Mouse (Mus musculus) inflammation-experienced regulatory T-cells, adult 6 months (primary cell): ENCODE measurements around the gene Sik1. TPM values are rescaled to one million over a fixed set of nuclear protein-coding genes. Genes with fewer than 3 reads are reported as not detected.
A peak's percentile ranks its signal among the peaks of the same experiment; 100 is the strongest.

Experiments used
- ATAC-seq: one replicate; pipeline ENCODE4 v1.8.0; 2017
- polyA plus RNA-seq, 3 experiments: library from polyadenylated mRNA; unstranded; fragments of 100-300 nt; shearing (Covaris generic); gene quantifications; one replicate each; pipeline ENCODE4 v1.2.1; 2017

Sik1 gene
- polyA plus RNA-seq, 3 experiments from 2014 or later, result 2.5 to 3.8 (median 2.7) TPM

DNA sequence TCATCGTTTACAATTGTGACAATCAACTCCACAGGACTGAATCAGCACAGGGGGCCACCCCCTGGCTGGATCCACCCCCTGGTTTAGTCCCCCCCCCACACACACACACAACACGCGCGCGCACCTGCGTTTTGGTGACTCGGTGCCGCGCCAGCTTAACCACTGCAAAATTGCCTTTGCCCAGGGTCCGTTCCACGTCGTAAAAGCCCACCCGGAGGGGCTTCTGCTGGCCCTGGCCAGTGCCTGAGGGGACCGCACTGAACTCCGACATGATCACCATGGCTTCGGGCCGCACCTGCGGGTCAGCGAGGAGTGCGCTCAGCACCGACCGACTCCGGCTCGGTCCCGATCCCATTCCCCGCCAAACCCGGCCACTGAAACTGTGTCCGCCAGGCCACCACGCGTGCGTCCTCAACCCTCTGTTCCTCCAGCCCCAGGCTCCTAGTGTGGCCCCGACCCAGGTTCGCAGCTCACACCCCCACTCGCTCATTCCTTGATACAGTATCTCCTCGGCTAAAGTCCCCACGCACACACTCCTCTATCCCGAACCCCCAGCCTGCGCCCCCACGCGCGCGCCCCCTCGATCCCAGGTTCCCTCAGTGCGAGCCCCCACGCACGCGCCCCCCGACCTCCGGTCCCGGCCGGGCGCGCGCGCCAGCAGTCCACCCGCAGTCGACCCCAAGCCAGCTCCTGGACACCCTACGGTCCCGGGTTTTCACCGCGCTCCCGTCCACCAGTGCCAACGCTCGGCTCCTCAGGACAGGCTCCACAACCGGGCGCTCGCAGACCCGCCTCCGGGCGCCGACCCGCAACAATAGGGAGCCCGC is 621 bp downstream of the Sik1 start:
- peak; percentile 41 for ATAC-seq

- ATAC-seq, result no peak
Observed at GRCm38 (mm10) chr17:31853448-31854188, 2.0 kb downstream of the Sik1 start.

- no peak for ATAC-seq
Observed at GRCm38 (mm10) chr17:31852782-31853447, 2.7 kb downstream of the Sik1 start.

DNA sequence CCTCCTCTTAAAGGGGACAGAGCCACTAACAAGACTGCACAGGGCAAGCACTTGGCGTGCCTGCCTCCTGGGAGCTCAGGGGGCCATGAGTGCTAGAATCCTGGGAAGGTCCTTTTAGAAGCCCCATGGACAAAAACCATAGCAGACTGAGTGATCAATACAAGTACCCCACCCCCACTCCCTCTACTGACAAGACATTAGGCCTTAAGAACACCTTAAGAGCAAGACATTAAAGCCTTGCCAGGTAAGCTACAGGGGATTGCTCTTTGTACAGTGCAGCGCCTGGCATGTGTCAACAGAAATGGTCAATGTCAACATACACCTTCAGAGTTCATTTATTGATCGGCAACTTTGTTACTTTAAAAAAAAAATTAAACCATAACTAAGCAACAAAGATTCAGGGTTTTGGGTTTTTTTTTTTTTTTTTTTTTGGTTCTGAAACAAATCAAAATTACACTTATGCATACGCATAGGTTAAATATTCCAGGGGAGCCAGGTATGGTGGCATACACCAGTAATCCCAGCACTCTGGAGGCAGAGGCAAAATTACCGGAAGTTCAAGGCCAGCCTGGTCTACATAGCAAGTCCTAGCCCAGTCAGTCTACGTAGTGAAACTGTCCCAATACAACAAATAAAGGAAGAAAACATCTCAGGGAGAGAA is 3.7 kb downstream of the Sik1 start:
- ATAC-seq, result no peak

- ATAC-seq, result peak; percentile 53
Observed at GRCm38 (mm10) chr17:31850457-31850980, 5.1 kb downstream of the Sik1 start.

- no peak for ATAC-seq
Observed at GRCm38 (mm10) chr17:31846970-31847369, 8.6 kb downstream of the Sik1 start.

DNA sequence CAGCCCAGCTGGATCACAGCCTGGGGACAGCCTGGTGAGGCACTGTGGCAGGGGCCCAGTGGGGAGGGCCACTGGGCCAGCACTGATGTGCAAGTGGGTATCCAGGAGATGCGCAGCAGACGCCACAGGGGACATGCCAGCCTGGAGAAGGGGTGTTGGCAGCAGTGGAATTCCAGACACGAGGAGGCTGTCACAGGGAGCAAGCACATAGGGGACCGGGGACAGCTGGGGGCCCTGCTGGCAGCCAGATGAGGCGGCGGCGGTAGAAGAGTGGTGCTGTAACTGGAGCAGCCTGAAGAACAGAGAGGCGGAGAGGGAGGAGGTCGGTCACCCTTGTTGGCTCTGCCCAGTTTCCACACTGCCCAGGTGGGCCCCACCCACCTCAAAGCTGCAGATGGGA is 9.3 kb downstream of the Sik1 start:
- ATAC-seq, result no peak

DNA sequence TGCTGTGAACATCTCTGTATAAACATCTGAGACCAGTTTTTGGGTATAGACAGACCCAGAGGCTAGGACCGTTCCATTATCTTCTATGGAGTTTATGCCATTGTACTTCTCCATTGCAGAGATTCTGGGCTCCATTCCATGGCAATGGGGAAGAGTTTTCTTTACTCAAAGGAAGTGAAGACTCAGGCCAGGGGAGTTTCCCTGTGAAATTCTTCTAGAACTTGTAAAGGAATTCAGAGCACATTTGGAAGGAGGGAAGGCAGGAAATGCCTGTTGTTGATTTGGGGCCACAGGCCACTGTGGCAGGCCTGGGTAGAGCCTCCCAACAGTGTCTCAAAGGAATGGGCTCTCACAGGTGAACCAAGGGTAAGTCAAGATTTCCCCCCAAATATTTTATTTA is 11.7 kb downstream of the Sik1 start:
- ATAC-seq, result no peak

DNA sequence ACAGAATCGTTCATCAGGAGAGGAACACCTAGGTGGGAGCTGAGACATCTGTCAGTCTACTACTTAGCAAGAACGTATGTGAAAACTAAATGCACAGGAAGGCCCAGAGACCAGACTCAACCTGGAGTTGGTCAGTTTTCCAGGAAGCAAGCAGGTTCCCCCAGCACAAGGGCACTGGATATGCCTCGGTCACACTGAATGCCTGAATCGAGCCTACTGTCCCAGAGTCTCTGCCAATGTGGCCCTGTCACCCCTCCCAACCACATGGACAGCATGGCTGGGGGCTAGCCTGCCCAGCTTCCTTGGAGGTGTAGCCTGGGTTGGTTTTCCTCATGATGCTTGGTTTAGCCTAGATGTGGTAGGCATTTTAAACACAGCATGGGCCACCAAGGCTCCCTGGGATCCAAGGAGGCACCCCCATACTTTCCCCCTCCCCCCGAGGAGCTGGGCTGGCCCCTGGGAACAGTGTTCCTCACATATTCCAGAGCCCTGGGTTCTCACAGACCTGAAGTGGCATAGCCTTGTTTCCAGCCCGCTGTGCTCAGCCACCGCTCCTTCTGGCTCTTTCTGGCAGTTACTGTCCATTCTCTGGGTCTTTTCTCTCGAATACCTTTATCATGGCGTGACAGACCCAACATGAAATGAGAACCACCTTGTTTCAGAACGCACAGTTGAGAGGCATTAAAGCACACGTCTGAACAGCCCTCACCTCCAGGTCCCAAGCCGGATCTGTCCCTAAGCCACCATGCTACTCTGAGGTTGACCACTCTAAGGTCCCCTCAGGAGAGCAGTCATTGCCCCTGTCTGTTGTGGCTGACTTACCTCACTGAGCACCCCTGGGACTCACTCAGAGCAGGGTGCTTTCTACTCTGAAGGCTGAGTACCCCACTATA is 12.4 kb downstream of the Sik1 start:
- no peak for ATAC-seq

- ATAC-seq, result no peak
Observed at GRCm38 (mm10) chr17:31841842-31842611, 13.6 kb downstream of the Sik1 start.

DNA sequence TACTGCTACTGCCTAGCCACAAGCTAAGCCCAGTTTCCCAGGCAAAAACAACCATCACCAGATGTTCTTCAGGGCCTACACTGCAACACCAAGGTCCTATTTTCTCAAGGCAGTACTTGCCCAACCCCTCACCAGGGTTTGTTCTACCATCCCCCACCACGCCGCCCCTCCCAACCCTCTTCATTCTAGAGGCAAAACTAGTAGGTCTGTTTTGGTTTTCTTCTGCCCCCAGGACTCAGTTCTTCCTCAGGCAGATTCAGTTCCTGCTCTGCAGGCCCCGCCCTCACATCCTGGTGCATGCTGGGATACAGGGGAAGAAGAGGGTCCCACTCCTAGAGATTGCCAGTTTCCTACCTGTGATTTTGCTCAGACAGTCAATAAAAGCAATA is 14.2 kb downstream of the Sik1 start:
- ATAC-seq, result no peak

GRCm38 (mm10) chr17:31840423-31841003 is 15.1 kb downstream of the Sik1 start:
- ATAC-seq, result peak; percentile 88

GRCm38 (mm10) chr17:31836772-31837171 is 18.8 kb downstream of the Sik1 start:
- no peak for ATAC-seq

DNA sequence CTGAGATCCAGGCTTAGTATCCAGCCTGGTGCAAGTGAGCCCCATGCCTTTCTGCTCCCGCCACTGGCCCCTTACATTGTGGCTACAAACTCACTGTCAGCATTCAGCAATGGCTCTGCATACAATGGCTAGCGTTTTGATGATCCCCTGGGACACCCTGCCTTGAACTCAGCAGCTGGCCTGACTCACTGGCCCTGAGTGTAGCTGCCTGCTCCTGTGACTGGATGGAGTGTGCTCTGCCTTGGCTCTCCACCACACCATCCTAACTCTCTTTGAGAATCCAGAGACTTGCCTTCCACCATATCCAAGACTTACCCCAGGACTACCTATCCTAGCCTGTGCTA is 19.4 kb downstream of the Sik1 start:
- ATAC-seq, result no peak

DNA sequence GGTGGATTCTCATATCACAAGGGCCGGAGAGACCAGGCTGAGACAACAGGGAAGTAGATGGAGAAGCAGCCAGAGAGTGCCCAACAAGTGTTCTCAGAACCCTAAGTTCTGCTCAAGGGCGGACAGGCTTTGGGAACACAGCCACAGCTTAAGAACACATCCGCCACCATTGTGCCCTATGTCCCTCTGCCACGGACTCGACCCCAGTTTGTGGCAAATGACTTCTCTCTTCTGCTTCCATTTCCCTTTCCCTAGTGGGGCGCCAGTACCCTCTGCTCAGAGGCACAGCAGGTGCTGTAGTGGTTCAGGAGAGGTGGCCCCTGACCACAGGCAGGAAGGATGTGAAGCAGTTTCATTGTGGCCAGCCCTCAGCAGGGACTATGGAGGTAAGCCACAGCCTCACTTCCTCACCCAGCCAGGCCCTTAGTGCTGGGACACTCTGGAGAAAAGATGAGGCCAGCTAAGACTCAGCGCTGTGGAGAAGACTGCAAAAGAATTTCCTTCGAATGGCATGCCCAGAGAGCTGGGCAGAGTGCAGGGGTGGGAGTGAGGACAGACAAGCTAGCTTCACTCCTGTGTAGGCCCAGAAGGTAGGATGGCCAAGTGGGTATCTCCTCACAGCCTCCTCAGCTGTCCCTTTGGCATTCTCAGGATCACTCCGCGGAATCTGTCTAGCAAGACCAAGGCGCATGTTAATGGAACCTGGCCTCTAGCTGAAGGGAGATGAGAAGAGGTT is 19.9 kb downstream of the Sik1 start:
- ATAC-seq, result no peak

DNA sequence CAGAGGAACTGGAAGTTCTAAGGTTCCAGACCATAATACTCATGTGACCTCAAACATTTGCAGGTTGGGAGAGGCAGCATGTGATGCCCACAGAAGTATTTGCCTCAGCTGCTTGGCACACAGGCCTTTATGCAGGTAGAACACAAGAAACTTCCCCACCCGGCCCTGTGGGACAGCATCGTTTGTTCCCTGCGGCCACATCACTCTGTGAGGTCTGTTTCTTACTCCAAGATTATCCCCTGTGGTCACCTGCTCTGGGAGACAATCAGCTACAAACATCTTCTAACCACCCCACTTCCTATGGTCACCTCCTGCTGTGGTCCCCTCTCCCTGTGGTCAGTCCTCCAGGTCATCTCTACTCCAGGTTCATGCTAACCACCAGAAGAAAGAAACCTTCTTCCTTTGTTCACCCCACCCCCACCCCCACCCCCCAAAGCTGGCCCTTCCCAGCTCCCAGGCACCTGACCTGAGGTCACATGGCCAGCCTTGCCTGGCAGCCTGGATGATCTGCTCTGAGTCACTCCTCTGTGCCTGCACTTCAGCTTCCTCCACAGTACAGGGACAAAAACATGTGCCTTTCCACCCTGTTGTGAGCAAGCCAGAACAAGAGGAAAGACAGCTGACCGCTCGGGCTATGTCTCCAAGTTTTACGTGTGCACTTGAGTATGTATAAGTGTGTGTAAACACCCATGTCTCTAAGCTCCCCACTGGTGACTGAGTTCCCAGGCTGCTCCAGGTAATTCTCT is 21.1 kb downstream of the Sik1 start:
- ATAC-seq, result no peak

DNA sequence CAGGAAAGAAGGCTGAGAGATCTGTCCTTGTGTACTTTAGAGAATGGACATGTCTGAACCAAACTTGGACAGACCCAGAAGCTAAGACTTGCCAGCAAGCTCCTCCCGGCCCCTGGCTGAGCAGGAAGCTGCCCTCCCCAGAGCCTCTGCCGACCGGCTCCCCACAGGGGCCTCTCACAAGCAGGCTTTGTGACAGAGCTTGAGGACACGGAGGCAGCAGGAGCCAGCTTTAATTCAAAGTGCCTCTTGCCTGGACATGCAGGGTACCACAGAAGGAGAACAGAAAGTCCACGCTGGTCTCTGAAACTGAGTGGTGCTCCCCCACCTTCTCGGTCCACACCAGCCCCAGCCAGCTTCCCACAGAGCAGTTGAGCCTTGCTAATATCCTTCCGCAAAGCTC is 21.9 kb downstream of the Sik1 start:
- ATAC-seq, result no peak

- ATAC-seq, result no peak
Observed at GRCm38 (mm10) chr17:31832577-31832964, 23.0 kb downstream of the Sik1 start.
